Mouse (Mus musculus) myocyte (in vitro differentiated cells): ENCODE data around the gene Vmn1r87.

Source experiments
- CEBPB ChIP-seq: IDR thresholded peaks from 2 replicates; pipeline ENCODE4 v1.6.1; 2011; ENCODE audit warnings: mild to moderate bottlenecking, moderate library complexity; ENCODE audit not compliant: poor library complexity, insufficient read depth, severe bottlenecking
- E2F4 ChIP-seq: IDR thresholded peaks from one replicate; pipeline ENCODE4 v1.6.1; 2011; ENCODE audit warnings: mild to moderate bottlenecking, control low read depth, moderate library complexity; ENCODE audit not compliant: insufficient read depth
- MAX ChIP-seq: IDR thresholded peaks from one replicate; pipeline ENCODE4 v1.6.1; 2011; ENCODE audit warnings: low read depth, mild to moderate bottlenecking, control low read depth
- MYOD1 ChIP-seq, 3 experiments: IDR thresholded peaks; one replicate each; pipeline ENCODE4 v1.6.1; 2011; ENCODE audit warnings: control low read depth in 2 of 3, low read depth in 2 of 3, mild to moderate bottlenecking in 2 of 3, moderate library complexity in 1 of 3; ENCODE audit not compliant: insufficient read length in 2 of 3, control insufficient read depth in 1 of 3
- MYOG ChIP-seq, 3 experiments: IDR thresholded peaks; one replicate each; pipeline ENCODE4 v1.6.1; 2011; ENCODE audit warnings: control low read depth in 2 of 3, low read depth in 2 of 3, mild to moderate bottlenecking in 2 of 3; ENCODE audit not compliant: insufficient read length in 2 of 3, control insufficient read depth in 1 of 3, insufficient read depth in 1 of 3
- POLR2A ChIP-seq: IDR thresholded peaks from one replicate; pipeline ENCODE4 v1.6.1; 2011; ENCODE audit warnings: low read depth, mild to moderate bottlenecking, control low read depth, moderate library complexity; ENCODE audit not compliant: insufficient read length
- POLR2AphosphoS2 ChIP-seq: IDR thresholded peaks from one replicate; pipeline ENCODE4 v1.6.1; 2011; ENCODE audit warnings: low read depth, control low read depth; ENCODE audit not compliant: insufficient read length
- REST ChIP-seq: IDR thresholded peaks from one replicate; pipeline ENCODE4 v1.6.1; 2011; ENCODE audit warnings: mild to moderate bottlenecking, control low read depth, moderate library complexity; ENCODE audit not compliant: insufficient read depth, insufficient read length
- SRF ChIP-seq: IDR thresholded peaks from one replicate; pipeline ENCODE4 v1.6.1; 2011; ENCODE audit warnings: low read depth; ENCODE audit not compliant: control insufficient read depth, insufficient read length
- TCF12 ChIP-seq: IDR thresholded peaks from one replicate; pipeline ENCODE4 v1.6.1; 2011; ENCODE audit warnings: mild to moderate bottlenecking, control low read depth; ENCODE audit not compliant: poor library complexity, insufficient read depth, severe bottlenecking
- TCF3 ChIP-seq: IDR thresholded peaks from one replicate; pipeline ENCODE4 v1.6.1; 2011; ENCODE audit warnings: low read depth, control low read depth; ENCODE audit not compliant: insufficient read length
- USF1 ChIP-seq: IDR thresholded peaks from one replicate; pipeline ENCODE4 v1.6.1; 2011; ENCODE audit warnings: low read depth, mild to moderate bottlenecking, control low read depth, moderate library complexity

DNA sequence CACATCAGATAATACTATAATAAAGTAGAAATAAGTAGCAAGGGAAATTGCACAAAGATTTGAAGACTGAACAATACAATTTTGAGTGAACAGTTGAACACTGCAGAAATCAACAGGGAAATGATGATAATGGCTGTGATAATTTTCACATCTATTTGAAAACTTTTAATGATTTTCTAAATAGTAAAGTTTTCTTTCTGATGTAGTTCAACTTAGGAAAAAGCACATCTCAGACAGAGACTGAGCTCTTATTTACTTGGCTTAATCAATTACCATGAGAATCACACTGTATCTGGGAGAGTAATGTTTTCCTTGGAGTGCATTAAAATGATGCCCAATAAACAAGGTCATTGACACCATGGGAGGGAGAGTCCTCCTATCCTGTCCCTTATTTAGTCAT is 19.3 kb upstream of the Vmn1r87 start, which contains the start of gene Vmn1r88:
- TF ChIP-seq POLR2A (no peak), POLR2AphosphoS2 (no peak), CEBPB (no peak), REST (no peak), MYOD1 (IDR thresholded peaks at IDR 0.05; ENCODE audit: control insufficient read depth in 1 of 3, insufficient read length in 2 of 3, low read depth in 2 of 3) (no peak), MAX (no peak), TCF12 (no peak), SRF (no peak), USF1 (no peak), MYOG (IDR thresholded peaks at IDR 0.05; ENCODE audit: control insufficient read depth in 1 of 3, insufficient read depth in 1 of 3, insufficient read length in 2 of 3, low read depth in 2 of 3) (no peak), E2F4 (no peak), TCF3 (no peak)
